Mouse (Mus musculus) embryo, embryonic 10 days (tissue): Measurements from ENCODE around the gene Abcg8.

ENCODE experiments used
- DNase-seq: peaks from one replicate; pipeline ENCODE4 v3.0.0-alpha.2; 2015; ENCODE audit warnings: low spot score

Abcg8 gene

GRCm38 (mm10) chr17:84675951-84676366 lies at the start of gene Abcg8:
TSS of gene Abcg8 (plus strand) at chr17:84676302.
- peak; percentile 72 for DNase-seq

GRCm38 (mm10) chr17:84626857-84627305 lies 49.2 kb upstream of the Abcg8 start:
- DNase-seq: peak; percentile 43

GRCm38 (mm10) chr17:84627721-84628120 lies 48.4 kb upstream of the Abcg8 start:
- no peak for DNase-seq

- no peak for DNase-seq
Observed at GRCm38 (mm10) chr17:84628611-84629010, 47.5 kb upstream of the Abcg8 start.

- no peak for DNase-seq
Observed at GRCm38 (mm10) chr17:84631836-84632235, 44.3 kb upstream of the Abcg8 start.

GRCm38 (mm10) chr17:84633443-84633842 lies 42.7 kb upstream of the Abcg8 start:
- no peak for DNase-seq

- DNase-seq: no peak
Observed at GRCm38 (mm10) chr17:84636328-84636727, 39.8 kb upstream of the Abcg8 start.

- no peak for DNase-seq
Observed at GRCm38 (mm10) chr17:84637971-84638370, 38.1 kb upstream of the Abcg8 start.

- no peak for DNase-seq
Observed at GRCm38 (mm10) chr17:84639796-84640378, 36.2 kb upstream of the Abcg8 start.

GRCm38 (mm10) chr17:84641893-84642292 lies 34.2 kb upstream of the Abcg8 start:
- DNase-seq: peak; percentile 63

- DNase-seq: no peak
Observed at GRCm38 (mm10) chr17:84642324-84642723, 33.8 kb upstream of the Abcg8 start.

GRCm38 (mm10) chr17:84644292-84645050 lies 31.6 kb upstream of the Abcg8 start:
- peak; percentile 53 for DNase-seq

- DNase-seq: peak; percentile 31
Observed at GRCm38 (mm10) chr17:84645119-84645518, 31.0 kb upstream of the Abcg8 start.

GRCm38 (mm10) chr17:84645894-84646293 lies 30.2 kb upstream of the Abcg8 start:
- no peak for DNase-seq

- no peak for DNase-seq
Observed at GRCm38 (mm10) chr17:84646477-84646876, 29.6 kb upstream of the Abcg8 start.

- no peak for DNase-seq
Observed at GRCm38 (mm10) chr17:84647630-84648029, 28.5 kb upstream of the Abcg8 start.

GRCm38 (mm10) chr17:84650302-84651017 lies 25.6 kb upstream of the Abcg8 start:
- no peak for DNase-seq

- no peak for DNase-seq
Observed at GRCm38 (mm10) chr17:84653544-84653943, 22.6 kb upstream of the Abcg8 start.

GRCm38 (mm10) chr17:84656205-84656604 lies 19.9 kb upstream of the Abcg8 start:
- no peak for DNase-seq

- DNase-seq: no peak
Observed at GRCm38 (mm10) chr17:84656653-84657421, 19.3 kb upstream of the Abcg8 start.

- no peak for DNase-seq
Observed at GRCm38 (mm10) chr17:84657422-84657732, 18.7 kb upstream of the Abcg8 start.

- DNase-seq: peak; percentile 51
Observed at GRCm38 (mm10) chr17:84657782-84658181, 18.3 kb upstream of the Abcg8 start.
